Mouse (Mus musculus): ENCODE results near the gene Lep. TPM values are rescaled to one million over a fixed set of nuclear protein-coding genes. Genes with fewer than 3 reads are reported as not detected.

The Lep gene
- polyA plus RNA-seq, 1 experiment from 2014 or later, result not detected

GRCm38 (mm10) chr6:29036698-29037097 lies 23.3 kb upstream of the Lep start:
- no peak for ATAC-seq
- Histone ChIP-seq H3K27me3 (replicated peaks; ENCODE audit: control insufficient read depth, insufficient read depth, low read length) (no peaks in the 10 kb centered on the region), H3K4me2 (replicated peaks; ENCODE audit: low read depth) (no peak overlapping the region), H3K27ac (ENCODE audit: low read depth, low read length) (no peak overlapping the region), H3K36me3 (ENCODE audit: control insufficient read depth, insufficient read depth) (no peaks in the 10 kb centered on the region), H3K4me3 (ENCODE audit: low read depth, low read length) (no peak overlapping the region), H3K9me3 (ENCODE audit: control insufficient read depth) (no peaks in the 10 kb centered on the region), H3K4me1 (replicated peaks; ENCODE audit: control insufficient read depth, insufficient read depth, low read length) (no peaks in the 10 kb centered on the region), H3K9ac (ENCODE audit: low read depth, low read length) (no peak overlapping the region)
- WGBS, result 56% methylated on average over 4 of the region's 4 CpGs
- TF ChIP-seq CTCF (IDR thresholded peaks at IDR 0.05; ENCODE audit: low read depth), result no peak

GRCm38 (mm10) chr6:29040266-29040665 lies 19.8 kb upstream of the Lep start:
- no peak for TF ChIP-seq CTCF (IDR thresholded peaks at IDR 0.05; ENCODE audit: low read depth)
- 76% methylated on average over 2 of the region's 2 CpGs for WGBS
- Histone ChIP-seq H3K36me3 (ENCODE audit: control insufficient read depth, insufficient read depth) (no peaks in the 10 kb centered on the region), H3K4me1 (replicated peaks; ENCODE audit: control insufficient read depth, insufficient read depth, low read length) (no peaks in the 10 kb centered on the region), H3K9ac (ENCODE audit: low read depth, low read length) (no peak overlapping the region), H3K4me2 (replicated peaks; ENCODE audit: low read depth) (no peak overlapping the region), H3K27me3 (replicated peaks; ENCODE audit: control insufficient read depth, insufficient read depth, low read length) (no peaks in the 10 kb centered on the region), H3K27ac (ENCODE audit: low read depth, low read length) (no peak overlapping the region), H3K9me3 (ENCODE audit: control insufficient read depth) (no peaks in the 10 kb centered on the region), H3K4me3 (ENCODE audit: low read depth, low read length) (no peak overlapping the region)
- ATAC-seq, result no peak

GRCm38 (mm10) chr6:29044029-29044428 lies 16.0 kb upstream of the Lep start:
- Histone ChIP-seq H3K27me3 (replicated peaks; ENCODE audit: control insufficient read depth, insufficient read depth, low read length) (no peaks in the 10 kb centered on the region), H3K9ac (ENCODE audit: low read depth, low read length) (no peak overlapping the region), H3K4me2 (replicated peaks; ENCODE audit: low read depth) (no peak overlapping the region), H3K27ac (ENCODE audit: low read depth, low read length) (no peak overlapping the region), H3K9me3 (ENCODE audit: control insufficient read depth) (no peaks in the 10 kb centered on the region), H3K4me3 (ENCODE audit: low read depth, low read length) (no peak overlapping the region), H3K36me3 (ENCODE audit: control insufficient read depth, insufficient read depth) (no peaks in the 10 kb centered on the region), H3K4me1 (replicated peaks; ENCODE audit: control insufficient read depth, insufficient read depth, low read length) (no peaks in the 10 kb centered on the region)
- ATAC-seq, result no peak
- no peak for TF ChIP-seq CTCF (IDR thresholded peaks at IDR 0.05; ENCODE audit: low read depth)

- WGBS, result 54% methylated on average over 5 of the region's 5 CpGs
- H3K4me3 ChIP-seq (ENCODE audit: low read depth, low read length), result no peak overlapping the region
- no peaks in the 10 kb centered on the region for H3K4me1 ChIP-seq (replicated peaks; ENCODE audit: control insufficient read depth, insufficient read depth, low read length)
- no peak overlapping the region for H3K9ac ChIP-seq (ENCODE audit: low read depth, low read length)
- H3K9me3 ChIP-seq (ENCODE audit: control insufficient read depth), result no peaks in the 10 kb centered on the region
- H3K27ac ChIP-seq (ENCODE audit: low read depth, low read length), result no peak overlapping the region
- no peaks in the 10 kb centered on the region for H3K27me3 ChIP-seq (replicated peaks; ENCODE audit: control insufficient read depth, insufficient read depth, low read length)
- H3K36me3 ChIP-seq (ENCODE audit: control insufficient read depth, insufficient read depth), result no peaks in the 10 kb centered on the region
- H3K4me2 ChIP-seq (replicated peaks; ENCODE audit: low read depth), result no peak overlapping the region
- TF ChIP-seq CTCF (IDR thresholded peaks at IDR 0.05; ENCODE audit: low read depth), result no peak
- ATAC-seq, result no peak
Measured at GRCm38 (mm10) chr6:29049926-29050325, 10.1 kb upstream of the Lep start.

GRCm38 (mm10) chr6:29052188-29052587 lies 7.8 kb upstream of the Lep start:
- Histone ChIP-seq H3K4me1 (replicated peaks; ENCODE audit: control insufficient read depth, insufficient read depth, low read length) (no peaks in the 10 kb centered on the region), H3K27me3 (replicated peaks; ENCODE audit: control insufficient read depth, insufficient read depth, low read length) (no peaks in the 10 kb centered on the region), H3K9ac (ENCODE audit: low read depth, low read length) (no peak overlapping the region), H3K4me2 (replicated peaks; ENCODE audit: low read depth) (no peak overlapping the region), H3K4me3 (ENCODE audit: low read depth, low read length) (no peak overlapping the region), H3K27ac (ENCODE audit: low read depth, low read length) (no peak overlapping the region), H3K36me3 (ENCODE audit: control insufficient read depth, insufficient read depth) (no peaks in the 10 kb centered on the region), H3K9me3 (ENCODE audit: control insufficient read depth) (no peaks in the 10 kb centered on the region)
- ATAC-seq, result no peak
- no peak for TF ChIP-seq CTCF (IDR thresholded peaks at IDR 0.05; ENCODE audit: low read depth)
- WGBS, result 53% methylated on average over 9 of the region's 9 CpGs

GRCm38 (mm10) chr6:29053181-29053580 lies 6.8 kb upstream of the Lep start:
- H3K27ac ChIP-seq (ENCODE audit: low read depth, low read length), result no peak overlapping the region
- H3K4me2 ChIP-seq (replicated peaks; ENCODE audit: low read depth), result no peak overlapping the region
- no peak for TF ChIP-seq CTCF (IDR thresholded peaks at IDR 0.05; ENCODE audit: low read depth)
- no peak overlapping the region for H3K9ac ChIP-seq (ENCODE audit: low read depth, low read length)
- H3K27me3 ChIP-seq (replicated peaks; ENCODE audit: control insufficient read depth, insufficient read depth, low read length), result no peaks in the 10 kb centered on the region
- H3K4me1 ChIP-seq (replicated peaks; ENCODE audit: control insufficient read depth, insufficient read depth, low read length), result no peaks in the 10 kb centered on the region
- ATAC-seq, result no peak
- 84% methylated on average over 7 of the region's 7 CpGs for WGBS
- H3K4me3 ChIP-seq (ENCODE audit: low read depth, low read length), result no peak overlapping the region
- no peaks in the 10 kb centered on the region for H3K36me3 ChIP-seq (ENCODE audit: control insufficient read depth, insufficient read depth)
- no peaks in the 10 kb centered on the region for H3K9me3 ChIP-seq (ENCODE audit: control insufficient read depth)

- Histone ChIP-seq H3K27ac (ENCODE audit: low read depth, low read length) (no peak overlapping the region), H3K4me1 (replicated peaks; ENCODE audit: control insufficient read depth, insufficient read depth, low read length) (no peaks in the 10 kb centered on the region), H3K36me3 (ENCODE audit: control insufficient read depth, insufficient read depth) (no peaks in the 10 kb centered on the region), H3K4me2 (replicated peaks; ENCODE audit: low read depth) (no peak overlapping the region), H3K9ac (ENCODE audit: low read depth, low read length) (no peak overlapping the region), H3K4me3 (ENCODE audit: low read depth, low read length) (no peak overlapping the region), H3K27me3 (replicated peaks; ENCODE audit: control insufficient read depth, insufficient read depth, low read length) (no peaks in the 10 kb centered on the region), H3K9me3 (ENCODE audit: control insufficient read depth) (no peaks in the 10 kb centered on the region)
- no peak for ATAC-seq
- WGBS, result 85% methylated on average over 7 of the region's 7 CpGs
- TF ChIP-seq CTCF (IDR thresholded peaks at IDR 0.05; ENCODE audit: low read depth), result no peak
Measured at GRCm38 (mm10) chr6:29056377-29056776, 3.6 kb upstream of the Lep start.
